Mouse (Mus musculus) forebrain, embryonic 10.5 days (tissue): ENCODE results near the gene Manea. TPM values are rescaled to one million over a fixed set of nuclear protein-coding genes. Genes with fewer than 3 reads are reported as not detected.
"Not testable (repeated sequence)": the region's sequence is repeated elsewhere in the genome, so short reads cannot be mapped to it uniquely, and the experiment has no call there.

Experiments used
- DNase-seq: peaks from one replicate; pipeline ENCODE4 v3.0.0-alpha.2; 2017; ENCODE audit warnings: low spot score; ENCODE audit errors: extremely low spot score
- H3K27ac ChIP-seq: fragments of 300-500 bp; sonication (generic); 2 replicates; pipeline ENCODE4 v1.5.1; 2016; ENCODE audit warnings: mild to moderate bottlenecking
- H3K27me3 ChIP-seq: fragments of 300-500 bp; sonication (generic); 2 replicates; pipeline ENCODE4 v1.6.1; 2016; ENCODE audit warnings: mild to moderate bottlenecking; ENCODE audit not compliant: poor library complexity, severe bottlenecking
- H3K36me3 ChIP-seq: fragments of 300-500 bp; sonication (generic); replicated peaks from 2 replicates; pipeline ENCODE4 v1.6.1; 2016; ENCODE audit warnings: mild to moderate bottlenecking, moderate library complexity
- H3K4me1 ChIP-seq: fragments of 300-500 bp; sonication (generic); 2 replicates; pipeline ENCODE4 v1.6.1; 2016
- H3K4me3 ChIP-seq: fragments of 300-500 bp; sonication (generic); 2 replicates; pipeline ENCODE4 v1.5.1; 2016; ENCODE audit warnings: mild to moderate bottlenecking, moderate library complexity
- H3K9me3 ChIP-seq: fragments of 300-500 bp; sonication (generic); 2 replicates; pipeline ENCODE4 v1.6.1; 2016; ENCODE audit warnings: mild to moderate bottlenecking, moderate library complexity
- WGBS: fragments of 180-500 bp; shearing (Covaris S2); methylation state at CpG from one replicate; pipeline ENCODE4 v1.1.7; 2016; 5-methylcytosine and 5-hydroxymethylcytosine counted together
- polyA plus RNA-seq: library from polyadenylated mRNA; unstranded; fragments of >200 nt; fragmentation: Nextera tagmentation; extraction: Ambion mirVana; gene quantifications from 2 replicates; pipeline ENCODE4 v1.2.1, GENCODE M21; 2016

Gene Manea
- polyA plus RNA-seq = 19.1 and 20.2 TPM in 2 replicates

GRCm38 (mm10) chr4:26346443-26347106, at the start of gene Manea:
TSS of gene Manea (minus strand) at chr4:26346891.
- under 1% methylated on average over 52 of the region's 52 CpGs for WGBS
- peaks cover 13% of the 10 kb centered on the region for H3K4me1 ChIP-seq

GRCm38 (mm10) chr4:26354616-26355015, 7.9 kb upstream of the Manea start:
- Histone ChIP-seq H3K9me3 (no peaks in the 10 kb centered on the region; the same call in 1 of the 2 replicates), H3K27me3 (no peaks in the 10 kb centered on the region), H3K36me3 (no peaks in the 10 kb centered on the region), H3K27ac (no peak overlapping the region), H3K4me1 (peaks cover 4% of the 10 kb centered on the region; the same call in 1 of the 2 replicates), H3K4me3 (no peak overlapping the region)
- no peak for DNase-seq
- 94% methylated on average over 2 of the region's 2 CpGs for WGBS

More at GRCm38 (mm10) chr4:26346443-26347106, at the start of gene Manea:
- peaks cover 5% of the 10 kb centered on the region; the same call in 1 of the 2 replicates for H3K36me3 ChIP-seq
- peak within 1 kb of the TSS; percentile 97 for H3K27ac ChIP-seq
- no peaks in the 10 kb centered on the region; the same call in 1 of the 2 replicates for H3K9me3 ChIP-seq
- H3K27me3 ChIP-seq = no peaks in the 10 kb centered on the region
- DNase-seq = peak; percentile 92
- H3K4me3 ChIP-seq = peak within 1 kb of the TSS; percentile 78

- Histone ChIP-seq H3K27me3 (no peaks in the 10 kb centered on the region), H3K4me3 (no peak overlapping the region), H3K9me3 (no peaks in the 10 kb centered on the region; the same call in 1 of the 2 replicates), H3K27ac (no peak overlapping the region), H3K36me3 (no peaks in the 10 kb centered on the region), H3K4me1 (peaks cover 4% of the 10 kb centered on the region; the same call in 1 of the 2 replicates)
- no peak for DNase-seq
- 31% methylated on average over 2 of the region's 2 CpGs for WGBS
These were observed 7.0 kb upstream of the Manea start for GRCm38 (mm10) chr4:26353643-26354231.

- Histone ChIP-seq H3K27me3 (no peaks in the 10 kb centered on the region), H3K36me3 (peaks cover 5% of the 10 kb centered on the region; the same call in 1 of the 2 replicates), H3K4me3 (peak overlapping the region; percentile 78; the same call in 1 of the 2 replicates), H3K4me1 (peaks cover 13% of the 10 kb centered on the region), H3K9me3 (no peaks in the 10 kb centered on the region; the same call in 1 of the 2 replicates), H3K27ac (no peak overlapping the region)
- WGBS = 59% methylated on average over 2 of the region's 2 CpGs
- no peak for DNase-seq
These were observed 548 bp upstream of the Manea start for GRCm38 (mm10) chr4:26347239-26347638.

GRCm38 (mm10) chr4:26345741-26346442, 799 bp downstream of the Manea start:
- H3K27me3 ChIP-seq = no peaks in the 10 kb centered on the region
- H3K9me3 ChIP-seq = no peaks in the 10 kb centered on the region; the same call in 1 of the 2 replicates
- peak overlapping the region; percentile 97 for H3K27ac ChIP-seq
- H3K36me3 ChIP-seq = peaks cover 5% of the 10 kb centered on the region; the same call in 1 of the 2 replicates
- peaks cover 13% of the 10 kb centered on the region for H3K4me1 ChIP-seq
- H3K4me3 ChIP-seq = peak overlapping the region; percentile 78
- peak; percentile 24 for DNase-seq
- WGBS = 2% methylated on average over 16 of the region's 16 CpGs

- no peak for DNase-seq
- Histone ChIP-seq H3K27me3 (no peaks in the 10 kb centered on the region), H3K4me1 (peaks cover 13% of the 10 kb centered on the region), H3K9me3 (no peaks in the 10 kb centered on the region; the same call in 1 of the 2 replicates), H3K36me3 (peaks cover 11% of the 10 kb centered on the region), H3K27ac (peak overlapping the region; percentile 97; the same call in 1 of the 2 replicates), H3K4me3 (peak overlapping the region; percentile 78)
- WGBS = 83% methylated on average over 3 of the region's 3 CpGs
These were observed 1.6 kb downstream of the Manea start for GRCm38 (mm10) chr4:26345080-26345479.

GRCm38 (mm10) chr4:26342346-26342745, 4.3 kb downstream of the Manea start:
- Histone ChIP-seq H3K27me3 (no peaks in the 10 kb centered on the region), H3K36me3 (peaks cover 33% of the 10 kb centered on the region), H3K4me3 (no peak overlapping the region), H3K4me1 (peaks cover 13% of the 10 kb centered on the region), H3K27ac (no peak overlapping the region), H3K9me3 (no peaks in the 10 kb centered on the region)
- no peak for DNase-seq

- Histone ChIP-seq H3K4me3 (no peak overlapping the region), H3K4me1 (no peaks in the 10 kb centered on the region), H3K27ac (no peak overlapping the region), H3K9me3 (no peaks in the 10 kb centered on the region), H3K36me3 (peaks cover 51% of the 10 kb centered on the region), H3K27me3 (no peaks in the 10 kb centered on the region)
- DNase-seq = no peak
- WGBS = 91% methylated on average over 5 of the region's 5 CpGs
These were observed 8.1 kb downstream of the Manea start for GRCm38 (mm10) chr4:26338604-26339003.

GRCm38 (mm10) chr4:26336563-26336962, 10.1 kb downstream of the Manea start:
- peaks cover 47% of the 10 kb centered on the region for H3K36me3 ChIP-seq
- H3K4me1 ChIP-seq = no peaks in the 10 kb centered on the region
- H3K27ac ChIP-seq = no peak overlapping the region
- 97% methylated on average over 5 of the region's 5 CpGs for WGBS
- no peaks in the 10 kb centered on the region for H3K27me3 ChIP-seq
- H3K4me3 ChIP-seq = no peak overlapping the region
- no peaks in the 10 kb centered on the region for H3K9me3 ChIP-seq
- no peak for DNase-seq

- not testable (repeated sequence) for H3K4me1 ChIP-seq, H3K36me3 ChIP-seq, DNase-seq, H3K4me3 ChIP-seq, H3K27ac ChIP-seq, H3K27me3 ChIP-seq, H3K9me3 ChIP-seq
- 84% methylated on average over 1 of the region's 1 CpGs for WGBS
These were observed 42.0 kb downstream of the Manea start for GRCm38 (mm10) chr4:26304731-26305130.

GRCm38 (mm10) chr4:26277112-26277716, 69.5 kb downstream of the Manea start:
- no peaks in the 10 kb centered on the region for H3K9me3 ChIP-seq
- no peak overlapping the region for H3K4me3 ChIP-seq
- DNase-seq = no peak
- H3K4me1 ChIP-seq = peaks cover 9% of the 10 kb centered on the region; the same call in 1 of the 2 replicates
- H3K27me3 ChIP-seq = no peaks in the 10 kb centered on the region
- H3K36me3 ChIP-seq = no peaks in the 10 kb centered on the region
- 70% methylated on average over 1 of the region's 1 CpGs for WGBS
- no peak overlapping the region for H3K27ac ChIP-seq

GRCm38 (mm10) chr4:26276264-26276663, 70.4 kb downstream of the Manea start:
- H3K36me3 ChIP-seq = no peaks in the 10 kb centered on the region
- no peaks in the 10 kb centered on the region for H3K9me3 ChIP-seq
- H3K4me1 ChIP-seq = peaks cover 9% of the 10 kb centered on the region; the same call in 1 of the 2 replicates
- no peaks in the 10 kb centered on the region for H3K27me3 ChIP-seq
- DNase-seq = no peak
- no peak overlapping the region for H3K27ac ChIP-seq
- H3K4me3 ChIP-seq = no peak overlapping the region
